Mouse (Mus musculus) stomach, embryonic 16.5 days (tissue): Measurements from ENCODE around the gene Rictor. TPM values are rescaled to one million over a fixed set of nuclear protein-coding genes. Genes with fewer than 3 reads are reported as not detected.
"Not testable (repeated sequence)": the region's sequence is repeated elsewhere in the genome, so short reads cannot be mapped to it uniquely, and the experiment has no call there.

ENCODE experiments used
- ATAC-seq: fragments of 200-750 bp; cut with Nextera tagmentation; 2 replicates; pipeline ENCODE4 v1.8.0; 2017; ENCODE audit warnings: moderate number of reproducible peaks, moderate TSS enrichment; ENCODE audit not compliant: insufficient read depth, low FRiP score
- H3K27ac ChIP-seq: fragments of 300-500 bp; sonication (generic); 2 replicates; pipeline ENCODE4 v1.5.1; 2014; ENCODE audit warnings: low read length
- H3K27me3 ChIP-seq: fragments of 300-500 bp; sonication (generic); 2 replicates; pipeline ENCODE4 v1.6.1; 2014; ENCODE audit warnings: low read length, control low read depth, mixed read lengths; ENCODE audit not compliant: control insufficient read depth, insufficient read depth
- H3K36me3 ChIP-seq: fragments of 300-500 bp; sonication (generic); 2 replicates; pipeline ENCODE4 v1.6.1; 2014; ENCODE audit warnings: low read length; ENCODE audit not compliant: control insufficient read depth, insufficient read depth
- H3K4me1 ChIP-seq: fragments of 300-500 bp; sonication (generic); 2 replicates; pipeline ENCODE4 v1.6.1; 2014; ENCODE audit warnings: low read length, control low read depth, mixed read lengths; ENCODE audit not compliant: control insufficient read depth, insufficient read depth
- H3K4me2 ChIP-seq: fragments of 300-500 bp; sonication (generic); 2 replicates; pipeline ENCODE4 v1.6.1; 2014; ENCODE audit warnings: low read depth, low read length, mixed read lengths
- H3K4me3 ChIP-seq: fragments of 300-500 bp; sonication (generic); replicated peaks from 2 replicates; pipeline ENCODE4 v1.5.1; 2014; ENCODE audit warnings: mild to moderate bottlenecking, low read length
- H3K9ac ChIP-seq: fragments of 300-500 bp; sonication (generic); 2 replicates; pipeline ENCODE4 v1.6.1; 2014; ENCODE audit warnings: low read length
- H3K9me3 ChIP-seq: fragments of 300-500 bp; sonication (generic); replicated peaks from 2 replicates; pipeline ENCODE4 v1.6.1; 2016; ENCODE audit warnings: low read length, control low read depth; ENCODE audit not compliant: control insufficient read depth
- WGBS: fragments of 180-500 bp; shearing (Covaris S2); extraction: QIAGEN DNeasy Blood & Tissue Kit; methylation state at CpG from one replicate; pipeline ENCODE4 v1.1.7; 2014; 5-methylcytosine and 5-hydroxymethylcytosine counted together
- polyA plus RNA-seq: library from polyadenylated mRNA; unstranded; fragments of >200 nt; fragmentation: Nextera tagmentation; extraction: Ambion mirVana; gene quantifications from 2 replicates; pipeline ENCODE4 v1.2.1, GENCODE M21; 2015

Gene Rictor
- polyA plus RNA-seq, 1 experiment from 2014 or later = 37.1 TPM

DNA sequence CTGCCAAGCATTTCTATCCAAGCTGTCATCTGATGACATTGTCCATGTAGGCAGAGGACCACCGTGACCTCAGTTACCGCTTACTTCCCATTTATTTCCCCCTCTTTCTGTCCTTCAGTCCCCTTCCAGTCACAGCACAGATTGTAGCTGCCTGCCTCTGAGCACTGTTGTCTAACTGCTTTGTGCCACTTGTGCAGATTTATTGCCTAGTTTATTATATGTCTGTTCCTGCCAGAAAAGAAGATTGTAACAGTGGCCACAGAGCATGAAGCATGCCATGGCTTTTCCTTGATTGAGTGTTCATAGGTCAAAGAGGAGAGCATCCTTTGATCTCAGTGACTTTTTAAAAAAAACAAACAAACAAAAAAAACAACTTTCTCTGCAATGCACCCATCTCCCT lies 46.2 kb downstream of the Rictor start:
- ATAC-seq = no peak
- 84% methylated on average over 2 of the region's 2 CpGs for WGBS
- Histone ChIP-seq H3K27me3 (no peaks in the 10 kb centered on the region), H3K9ac (no peak overlapping the region), H3K36me3 (0 out of 2 replicates have a peak, but pooled peaks cover 3% of the 10 kb centered on the region), H3K4me3 (no peak overlapping the region), H3K9me3 (no peaks in the 10 kb centered on the region), H3K4me2 (no peak overlapping the region), H3K4me1 (no peaks in the 10 kb centered on the region), H3K27ac (no peak overlapping the region)

GRCm38 (mm10) chr15:6772265-6772664 lies 64.1 kb downstream of the Rictor start:
- ATAC-seq = no peak
- Histone ChIP-seq H3K4me3 (no peak overlapping the region), H3K4me2 (no peak overlapping the region), H3K36me3 (peaks cover 13% of the 10 kb centered on the region; the same call in 1 of the 2 replicates), H3K27ac (no peak overlapping the region), H3K9me3 (no peaks in the 10 kb centered on the region), H3K27me3 (no peaks in the 10 kb centered on the region), H3K9ac (no peak overlapping the region), H3K4me1 (no peaks in the 10 kb centered on the region)
- 89% methylated on average over 3 of the region's 3 CpGs for WGBS

GRCm38 (mm10) chr15:6786212-6786611 lies 78.0 kb downstream of the Rictor start:
- Histone ChIP-seq H3K4me1 (no peaks in the 10 kb centered on the region), H3K9me3 (no peaks in the 10 kb centered on the region), H3K4me3 (no peak overlapping the region), H3K27me3 (no peaks in the 10 kb centered on the region), H3K4me2 (no peak overlapping the region), H3K36me3 (peaks cover 4% of the 10 kb centered on the region), H3K27ac (no peak overlapping the region), H3K9ac (no peak overlapping the region)
- no peak for ATAC-seq
- WGBS = 93% methylated on average over 10 of the region's 10 CpGs

- 92% methylated on average over 10 of the region's 10 CpGs for WGBS
- H3K36me3 ChIP-seq = peaks cover 7% of the 10 kb centered on the region
Measured at GRCm38 (mm10) chr15:6787236-6787635, 79.1 kb downstream of the Rictor start.

DNA sequence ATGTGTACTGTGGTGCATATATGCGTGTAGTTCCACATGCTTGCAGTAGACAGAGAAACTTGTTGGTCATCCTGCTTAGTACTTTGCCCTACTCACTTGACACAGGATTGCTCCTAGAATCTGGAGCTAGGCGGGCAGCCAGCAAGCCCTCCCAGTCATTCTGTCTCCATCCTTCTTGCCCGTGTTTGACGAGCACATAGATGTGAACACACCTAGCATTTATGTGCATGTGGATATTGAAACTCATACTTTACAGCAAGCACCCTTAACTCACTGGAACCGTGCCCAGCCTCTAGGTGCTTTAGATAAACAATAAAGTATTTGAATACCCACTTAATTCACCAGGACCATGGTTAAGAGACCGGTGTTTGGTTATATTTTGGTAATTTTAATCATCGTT lies 81.8 kb downstream of the Rictor start:
- H3K27ac ChIP-seq = no peak overlapping the region
- no peak overlapping the region for H3K4me3 ChIP-seq
- no peak for ATAC-seq
- H3K27me3 ChIP-seq = no peaks in the 10 kb centered on the region
- no peaks in the 10 kb centered on the region for H3K4me1 ChIP-seq
- peaks cover 22% of the 10 kb centered on the region; the same call in 1 of the 2 replicates for H3K36me3 ChIP-seq
- H3K4me2 ChIP-seq = no peak overlapping the region
- no peaks in the 10 kb centered on the region for H3K9me3 ChIP-seq
- 83% methylated on average over 7 of the region's 7 CpGs for WGBS
- H3K9ac ChIP-seq = no peak overlapping the region

More at GRCm38 (mm10) chr15:6787236-6787635, 79.1 kb downstream of the Rictor start:
- Histone ChIP-seq H3K27me3 (no peaks in the 10 kb centered on the region), H3K4me1 (no peaks in the 10 kb centered on the region), H3K4me2 (no peak overlapping the region), H3K27ac (no peak overlapping the region), H3K9ac (no peak overlapping the region), H3K4me3 (no peak overlapping the region), H3K9me3 (no peaks in the 10 kb centered on the region)
- ATAC-seq = no peak

- Histone ChIP-seq H3K4me2 (no peak overlapping the region), H3K36me3 (peaks cover 28% of the 10 kb centered on the region; the same call in 1 of the 2 replicates)
Measured at GRCm38 (mm10) chr15:6791648-6792047, 83.5 kb downstream of the Rictor start.

DNA sequence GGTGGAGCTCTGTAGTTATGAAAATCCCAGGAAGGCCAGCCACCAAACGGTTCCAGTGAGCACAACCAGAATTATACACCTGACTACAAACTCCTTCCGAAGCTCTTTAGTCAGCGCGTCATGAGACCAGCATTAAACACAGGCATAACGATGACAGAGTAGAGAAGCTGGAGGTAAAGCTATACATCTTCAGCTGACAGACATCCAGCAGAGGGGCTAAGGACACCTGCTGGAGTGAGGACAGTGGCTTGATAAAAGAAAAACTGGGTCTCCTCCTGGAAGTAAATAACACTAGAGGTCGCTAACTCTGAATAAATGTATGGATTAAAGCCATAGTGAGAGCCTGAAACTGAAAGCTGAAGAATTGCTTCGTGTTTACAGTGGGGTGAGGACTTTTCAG lies 84.7 kb downstream of the Rictor start:
- no peak for ATAC-seq
- H3K9ac ChIP-seq = no peak overlapping the region
- H3K4me2 ChIP-seq = no peak overlapping the region
- no peaks in the 10 kb centered on the region for H3K4me1 ChIP-seq
- H3K9me3 ChIP-seq = no peaks in the 10 kb centered on the region
- no peaks in the 10 kb centered on the region for H3K27me3 ChIP-seq
- no peak overlapping the region for H3K4me3 ChIP-seq
- peaks cover 33% of the 10 kb centered on the region; the same call in 1 of the 2 replicates for H3K36me3 ChIP-seq
- WGBS = 81% methylated on average over 7 of the region's 7 CpGs
- H3K27ac ChIP-seq = no peak overlapping the region

More at GRCm38 (mm10) chr15:6791648-6792047, 83.5 kb downstream of the Rictor start:
- Histone ChIP-seq H3K4me1 (no peaks in the 10 kb centered on the region), H3K9ac (no peak overlapping the region), H3K27ac (no peak overlapping the region), H3K27me3 (no peaks in the 10 kb centered on the region), H3K4me3 (no peak overlapping the region), H3K9me3 (no peaks in the 10 kb centered on the region)
- ATAC-seq = no peak
- WGBS = 89% methylated on average over 11 of the region's 11 CpGs

GRCm38 (mm10) chr15:6801212-6801611 lies 93.0 kb downstream of the Rictor start:
- not testable (repeated sequence) for H3K9me3 ChIP-seq, H3K27me3 ChIP-seq, ATAC-seq, H3K4me1 ChIP-seq, H3K9ac ChIP-seq, H3K4me3 ChIP-seq, H3K27ac ChIP-seq, H3K4me2 ChIP-seq
- WGBS = 96% methylated on average over 8 of the region's 8 CpGs
- H3K36me3 ChIP-seq = peaks cover 29% of the 10 kb centered on the region; the same call in 1 of the 2 replicates

GRCm38 (mm10) chr15:6815807-6816206 lies 107.6 kb downstream of the Rictor start:
- H3K27me3 ChIP-seq = no peaks in the 10 kb centered on the region
- 45% methylated on average over 4 of the region's 4 CpGs for WGBS
- H3K9me3 ChIP-seq = no peaks in the 10 kb centered on the region; the same call in 1 of the 2 replicates
- H3K4me1 ChIP-seq = no peaks in the 10 kb centered on the region
- H3K36me3 ChIP-seq = no peaks in the 10 kb centered on the region
- peak; percentile 64; the same call in 1 of the 2 replicates for ATAC-seq
- no peak overlapping the region for H3K27ac ChIP-seq
- H3K9ac ChIP-seq = no peak overlapping the region
- H3K4me3 ChIP-seq = no peak overlapping the region
- H3K4me2 ChIP-seq = no peak overlapping the region
